ENCODE assay signal across 9 mouse cellular contexts in the genomic region with DNA sequence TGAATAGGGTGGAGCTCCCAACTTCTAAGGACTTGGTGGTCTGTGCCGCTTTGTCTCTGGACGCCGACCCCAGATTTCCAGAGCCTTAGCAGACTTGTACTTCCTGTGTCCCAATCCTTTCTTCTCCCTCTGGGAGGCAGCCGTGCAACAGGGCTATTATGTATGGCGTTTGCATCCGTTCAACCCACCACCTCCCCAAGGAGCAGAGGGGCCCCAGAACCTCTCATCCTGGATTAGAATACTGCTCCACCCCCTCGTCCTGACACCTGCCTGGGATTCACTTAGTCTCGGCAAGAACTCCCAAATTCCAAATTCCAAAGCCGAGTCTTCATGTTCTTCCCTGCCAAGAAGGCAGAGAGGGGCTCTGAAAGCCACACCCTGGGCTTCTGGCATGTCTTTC. TPM values are rescaled to one million over a fixed set of nuclear protein-coding genes. Genes with fewer than 3 reads are reported as not detected.
DNase-seq lines count a peak whose midpoint lies in the region; ATAC-seq and TF ChIP-seq lines count a peak whose summit lies in the region.
"Had no signal": no experiment of that assay in that cellular context is flagged by ENCODE, and none has a peak within 500 bp of the region (broad histone marks: within the 10 kb centered on the region; RNA-seq: fewer than 3 reads in every experiment).

No protein-coding gene starts in this region.

- no peak overlapping the region for H3K4me3 ChIP-seq in hindbrain, embryonic 15.5 days
- no peak overlapping the region for H3K4me3 ChIP-seq in olfactory bulb, adult 2 months (ENCODE audit: insufficient read depth, low read depth, low read length)

- no peak for TF ChIP-seq CTCF in olfactory bulb, adult 2 months (IDR thresholded peaks at IDR 0.05; ENCODE audit: insufficient read depth, low read depth, low read length)

- H3K27ac ChIP-seq in hindbrain, embryonic 15.5 days (replicated peaks) = peak overlapping the region; percentile 15
- peak overlapping the region; percentile 83 for H3K27ac ChIP-seq in olfactory bulb, adult 2 months (ENCODE audit: insufficient read depth, low read depth, low read length)

- no peak for TF ChIP-seq POLR2A in olfactory bulb, adult 2 months (IDR thresholded peaks at IDR 0.05; ENCODE audit: insufficient read depth, low read depth, low read length)

- no peak overlapping the region for H3K9ac ChIP-seq in hindbrain, embryonic 15.5 days

- H3K27me3 ChIP-seq in hindbrain, embryonic 15.5 days = no peaks in the 10 kb centered on the region

- intact Hi-C loops in left cerebral cortex, postnatal 10 days (cut with DNase I) = loop anchor here (5.0 kb wide), 4 partner anchors 82 to 802 kb away; a partner anchor contains a TSS

- no peaks in the 10 kb centered on the region for H3K9me3 ChIP-seq in hindbrain, embryonic 15.5 days

- DNase-seq in cerebellum, postnatal 25 days = peak; percentile 11 to 20
- DNase-seq in cerebellum, postnatal 4 days (ENCODE audit: low spot score in 2 of 2) = no peak
- peak; percentile 24 for DNase-seq in lung, postnatal 10 days
- no peak for DNase-seq in lung, postnatal 4 days
- no peak for DNase-seq in left cerebral cortex, postnatal 10 days (ENCODE audit: extremely low spot score in 1 of 2, low spot score in 2 of 2)
- no peak for DNase-seq in frontal cortex, postnatal 14 days (ENCODE audit: low spot score in 2 of 2)

- H3K36me3 ChIP-seq in hindbrain, embryonic 15.5 days = no peaks in the 10 kb centered on the region

- peak overlapping the region; percentile 45 for H3K4me2 ChIP-seq in hindbrain, embryonic 15.5 days

- H3K4me1 ChIP-seq in hindbrain, embryonic 15.5 days (replicated peaks) = peaks cover 12% of the 10 kb centered on the region
- peaks cover 23% of the 10 kb centered on the region for H3K4me1 ChIP-seq in olfactory bulb, adult 2 months (ENCODE audit: control insufficient read depth, insufficient read depth, low read length)

- WGBS in hindbrain, embryonic 15.5 days = 13% methylated on average over 9 of the region's 9 CpGs
- 18% methylated on average over 9 of the region's 9 CpGs for WGBS in olfactory bulb, adult 2 months

- ATAC-seq in hindbrain, embryonic 15.5 days (ENCODE audit: low FRiP score, low read depth) = no peak; the same call in 1 of the 2 replicates

RNA-seq across cellular contexts. Expression of a gene that starts 40.8 kb away (rescaled TPM):
- not detected in 2 replicates for polyA plus RNA-seq in hindbrain, embryonic 15.5 days (2015; fragmentation: Nextera tagmentation; extraction: Ambion mirVana)
- not detected in 2 replicates for polyA plus RNA-seq in olfactory bulb, adult 2 months (2012; ENCODE audit: insufficient read depth, insufficient read length, low replicate concordance, missing spikeins)
- total RNA-seq in left cerebral cortex, postnatal 10 days (2021) = not detected
- total RNA-seq: left cerebral cortex, postnatal 36 days had no signal

Comparison
In these comparisons a context has a peak if more than half of its experiments do, and no peak if none do; other contexts are left out.
1. DNase-seq: peak in cerebellum, postnatal 25 days (2 of 2) and lung, postnatal 10 days (single experiment); none in cerebellum, postnatal 4 days (0 of 2), lung, postnatal 4 days (0 of 2), left cerebral cortex, postnatal 10 days (0 of 2) and frontal cortex, postnatal 14 days (0 of 2).